Mouse (Mus musculus) gastrocnemius, adult 2 months (tissue): ENCODE measurements around the gene Clcn3. TPM values are rescaled to one million over a fixed set of nuclear protein-coding genes. Genes with fewer than 3 reads are reported as not detected.

Source experiments
- DNase-seq: peaks from one replicate; pipeline ENCODE4 v3.0.0; 2022
- H3K27ac ChIP-seq: fragments of 200-600 bp; 2 replicates; pipeline ENCODE4 v1.8.1; 2022; ENCODE audit warnings: mild to moderate bottlenecking
- H3K4me3 ChIP-seq: fragments of 200-600 bp; 2 replicates; pipeline ENCODE4 v1.8.1; 2022; ENCODE audit warnings: mild to moderate bottlenecking, moderate library complexity
- CTCF ChIP-seq: fragments of 200-600 bp; IDR thresholded peaks from 2 replicates; pipeline ENCODE4 v1.8.1; 2022; ENCODE audit warnings: antibody characterized with exemption, mild to moderate bottlenecking, moderate library complexity
- intact Hi-C: fragments of 180-260 bp; cut with DNase I; formaldehyde crosslinking; loops from one replicate; pipeline ENCODE4 v1.15.1; 2025
- total RNA-seq, 2 experiments: library from RNA; stranded (reverse); gene quantifications; 2 replicates each; pipeline ENCODE4 v1.2.3; 2021

Clcn3 gene
- total RNA-seq, 2 experiments from 2014 or later, result 27.5 to 37.4 TPM

DNA sequence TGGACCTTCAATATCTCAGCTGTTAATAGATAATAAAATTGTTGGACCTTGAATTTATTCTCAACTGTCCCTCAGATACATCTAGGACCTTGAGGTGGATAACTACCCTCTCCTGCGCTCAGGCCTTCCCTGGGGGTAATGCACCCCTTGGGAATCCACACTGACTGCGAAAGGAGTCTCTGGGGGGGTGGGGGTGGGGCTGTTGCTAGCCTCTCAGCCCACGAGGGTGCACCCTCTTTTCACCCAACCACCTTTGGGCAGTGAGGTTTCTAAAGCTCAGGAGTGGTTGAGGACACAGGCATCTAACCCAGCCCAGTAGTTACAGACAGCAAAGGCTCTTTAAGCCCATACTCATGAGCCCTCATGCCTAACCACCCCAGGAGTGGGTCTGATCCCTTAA lies 122.4 kb downstream of the Clcn3 start:
- no peak for DNase-seq
- intact Hi-C loops, result no loop called here
- no peak for TF ChIP-seq CTCF
- H3K4me3 ChIP-seq, result no peak overlapping the region
- H3K27ac ChIP-seq, result no peak overlapping the region

Other genes starting within 250 kb of the Clcn3 start
- 1 to 10 TPM; 6.0 to 7.9 TPM for gene Hpf1, start 92.9 kb downstream of the Clcn3 start, total RNA-seq
- 1 to 10 TPM; 3.8 to 4.7 TPM for gene Nek1, start 9.9 kb upstream of the Clcn3 start, total RNA-seq
- 1 to 10 TPM; 1.2 to 1.8 TPM for gene Sh3rf1, start 240.6 kb upstream of the Clcn3 start, total RNA-seq